Mouse (Mus musculus) splenic B cell, adult 2 months (primary cell): ENCODE measurements around the gene Atp2c1.

ENCODE experiments used
- DNase-seq: peaks from one replicate; pipeline ENCODE4 v3.0.0-alpha.2; 2011; ENCODE audit warnings: low read depth, low spot score
- H3K27me3 ChIP-seq: 2 replicates; pipeline ENCODE4 v1.6.1; 2012; ENCODE audit warnings: mild to moderate bottlenecking, low read length, moderate library complexity, mixed read lengths; ENCODE audit not compliant: control insufficient read depth, poor library complexity, insufficient read depth, severe bottlenecking
- H3K36me3 ChIP-seq: 2 replicates; pipeline ENCODE4 v1.6.1; 2012; ENCODE audit warnings: mild to moderate bottlenecking, low read length, moderate library complexity, mixed read lengths; ENCODE audit not compliant: control insufficient read depth, poor library complexity, insufficient read depth, severe bottlenecking

The Atp2c1 gene

GRCm38 (mm10) chr9:105527219-105527618 lies at the start of gene Atp2c1:
Atp2c1 (minus strand) TSS chr9:105527319.
- Histone ChIP-seq H3K36me3 (no peaks in the 10 kb centered on the region), H3K27me3 (no peaks in the 10 kb centered on the region)
- DNase-seq = no peak

GRCm38 (mm10) chr9:105557452-105557851 lies 30.3 kb upstream of the Atp2c1 start:
- no peaks in the 10 kb centered on the region for H3K36me3 ChIP-seq
- no peaks in the 10 kb centered on the region for H3K27me3 ChIP-seq
- DNase-seq = no peak

DNA sequence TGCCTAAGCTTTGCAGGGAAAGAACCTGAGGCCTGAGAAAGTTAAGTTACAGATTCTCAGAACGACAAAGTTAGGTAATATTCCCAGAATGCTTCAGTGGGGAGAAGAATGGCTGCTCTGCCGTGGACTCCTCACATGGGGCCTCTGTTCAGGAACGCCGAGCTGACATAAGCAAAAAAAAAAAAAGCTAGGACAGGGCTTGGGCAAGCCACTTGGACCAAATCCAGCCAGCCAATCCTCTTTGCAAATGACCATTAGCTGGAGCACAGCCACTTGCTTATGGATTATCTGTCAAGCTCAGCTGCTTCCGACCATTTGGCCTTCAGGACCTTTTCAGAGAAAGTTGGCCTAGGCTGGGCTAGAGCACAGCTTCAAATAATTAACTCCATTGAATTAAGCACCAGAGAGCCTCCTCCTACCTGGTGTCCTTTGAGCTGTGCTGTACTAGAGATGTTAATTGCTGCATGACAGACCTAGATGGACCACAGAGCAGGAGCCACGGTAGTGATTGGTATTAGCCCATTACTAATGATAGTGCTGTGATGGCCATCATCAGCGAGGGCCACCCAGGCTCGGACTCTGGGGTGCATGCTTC lies 29.1 kb upstream of the Atp2c1 start:
- Histone ChIP-seq H3K36me3 (no peaks in the 10 kb centered on the region), H3K27me3 (no peaks in the 10 kb centered on the region)
- DNase-seq = no peak

GRCm38 (mm10) chr9:105554439-105554807 lies 27.3 kb upstream of the Atp2c1 start:
- DNase-seq = no peak
- Histone ChIP-seq H3K36me3 (no peaks in the 10 kb centered on the region), H3K27me3 (no peaks in the 10 kb centered on the region)

GRCm38 (mm10) chr9:105553629-105554438 lies 26.7 kb upstream of the Atp2c1 start:
- Histone ChIP-seq H3K36me3 (no peaks in the 10 kb centered on the region), H3K27me3 (no peaks in the 10 kb centered on the region)
- DNase-seq = no peak

DNA sequence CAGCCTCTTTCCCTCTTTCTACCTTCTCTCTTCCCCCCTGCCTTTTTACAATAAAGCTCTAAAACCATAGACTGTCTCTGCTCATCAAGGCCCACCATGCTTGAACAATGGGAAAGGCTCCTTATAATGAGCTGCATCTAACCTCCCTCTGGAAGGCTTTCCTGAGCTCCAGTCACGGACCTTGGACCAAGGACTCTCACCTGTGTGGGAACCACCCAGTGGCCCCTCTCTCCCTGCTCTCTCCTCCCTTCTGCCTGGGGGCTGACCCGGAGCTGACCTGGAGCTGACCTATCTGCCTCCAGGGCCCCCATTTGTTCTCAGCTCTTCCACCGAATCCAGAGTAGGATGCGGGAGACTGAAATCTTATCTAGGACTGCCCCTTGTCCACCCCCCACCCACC lies 24.3 kb upstream of the Atp2c1 start:
- DNase-seq = no peak
- no peaks in the 10 kb centered on the region for H3K27me3 ChIP-seq
- H3K36me3 ChIP-seq = no peaks in the 10 kb centered on the region

- no peaks in the 10 kb centered on the region for H3K36me3 ChIP-seq
- no peaks in the 10 kb centered on the region for H3K27me3 ChIP-seq
- no peak for DNase-seq
Observed at GRCm38 (mm10) chr9:105549096-105549495, 22.0 kb upstream of the Atp2c1 start.

GRCm38 (mm10) chr9:105544013-105544750 lies 17.1 kb upstream of the Atp2c1 start:
- H3K36me3 ChIP-seq = no peaks in the 10 kb centered on the region
- DNase-seq = no peak
- no peaks in the 10 kb centered on the region for H3K27me3 ChIP-seq

DNA sequence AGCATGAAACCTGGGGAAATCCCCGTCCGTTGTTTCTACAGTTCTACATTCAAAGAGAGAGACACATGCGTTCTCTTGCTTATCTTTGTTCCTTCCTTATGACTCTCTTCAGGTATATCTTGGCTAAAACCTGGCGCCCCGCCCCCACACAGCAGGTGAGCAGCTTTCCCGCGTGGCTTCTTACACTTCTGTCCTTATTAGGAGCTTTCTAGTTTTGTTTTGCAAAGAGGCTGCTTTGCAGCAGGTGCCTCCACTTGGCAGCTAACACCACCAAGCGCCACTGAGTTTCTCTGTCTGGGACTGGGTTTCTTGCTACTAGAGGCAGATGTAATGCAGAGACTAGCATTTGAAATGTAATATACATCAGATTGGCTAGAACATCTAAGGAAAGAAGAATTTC lies 10.4 kb upstream of the Atp2c1 start:
- DNase-seq = no peak
- no peaks in the 10 kb centered on the region for H3K36me3 ChIP-seq
- no peaks in the 10 kb centered on the region for H3K27me3 ChIP-seq

DNA sequence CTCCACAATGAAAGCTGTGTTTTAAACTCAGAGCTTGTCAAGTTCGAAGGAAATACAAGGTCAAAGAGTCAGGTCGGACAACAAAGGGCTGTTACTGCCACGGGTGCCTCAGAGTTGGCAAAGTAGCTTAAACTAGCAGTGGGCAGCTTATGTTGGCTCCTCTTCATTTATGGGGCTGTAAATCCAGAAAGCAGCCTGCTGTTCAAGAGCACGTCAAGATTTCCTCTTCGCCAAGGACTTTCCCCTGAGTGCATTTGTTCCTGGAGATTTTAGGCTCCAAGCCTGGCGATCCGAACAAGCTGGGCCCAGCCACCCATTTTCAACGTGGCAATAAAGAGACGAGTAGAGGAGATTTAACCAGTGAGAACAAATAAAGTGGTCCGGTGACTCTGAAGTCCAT lies 9.8 kb upstream of the Atp2c1 start:
- no peak for DNase-seq
- Histone ChIP-seq H3K27me3 (no peaks in the 10 kb centered on the region), H3K36me3 (no peaks in the 10 kb centered on the region)

DNA sequence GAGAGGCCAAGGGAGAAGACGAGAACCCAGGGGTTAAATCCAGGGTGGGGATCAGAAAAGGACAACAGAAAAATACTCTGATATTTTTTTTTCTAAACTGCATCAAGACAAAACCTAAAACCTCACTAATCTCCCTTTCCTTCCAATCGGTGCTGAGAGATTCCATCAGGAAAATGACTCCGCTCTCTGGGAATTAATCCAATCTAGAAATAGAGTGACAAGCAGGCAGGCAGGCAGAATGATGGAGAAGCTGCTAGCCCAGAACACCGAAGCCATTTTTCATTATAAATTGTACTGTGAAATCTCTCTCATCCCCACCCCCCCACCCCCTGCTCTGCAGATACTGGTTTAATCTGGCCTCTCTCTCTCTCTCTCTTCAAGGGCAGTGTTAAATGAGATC lies 1.8 kb downstream of the Atp2c1 start:
- H3K27me3 ChIP-seq = no peaks in the 10 kb centered on the region
- H3K36me3 ChIP-seq = no peaks in the 10 kb centered on the region
- DNase-seq = no peak

DNA sequence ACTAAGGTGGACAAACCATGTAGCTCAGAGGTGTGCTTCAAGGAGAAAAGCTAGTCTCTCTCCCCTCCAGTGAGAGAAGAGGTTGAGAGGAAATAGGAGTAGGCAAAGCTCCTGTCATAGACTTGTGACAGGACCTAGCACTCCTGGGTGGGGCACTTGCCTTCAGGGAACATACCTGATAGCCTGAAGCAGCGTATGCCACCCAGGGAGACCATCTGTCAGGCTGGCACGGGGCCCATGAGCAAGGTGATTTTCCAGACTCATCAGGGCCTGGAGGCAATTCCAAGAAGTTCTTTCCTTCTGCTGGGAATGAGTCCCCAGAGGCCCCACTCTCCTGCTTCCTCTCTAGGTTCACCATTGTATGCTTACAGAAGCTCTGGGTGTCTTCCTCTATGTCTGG lies 4.1 kb downstream of the Atp2c1 start:
- Histone ChIP-seq H3K36me3 (no peaks in the 10 kb centered on the region), H3K27me3 (no peaks in the 10 kb centered on the region)
- no peak for DNase-seq

GRCm38 (mm10) chr9:105522063-105522462 lies 5.1 kb downstream of the Atp2c1 start:
- no peaks in the 10 kb centered on the region for H3K27me3 ChIP-seq
- DNase-seq = no peak

GRCm38 (mm10) chr9:105520776-105521552 lies 6.2 kb downstream of the Atp2c1 start:
- no peaks in the 10 kb centered on the region for H3K36me3 ChIP-seq
- peak; percentile 9 for DNase-seq
- no peaks in the 10 kb centered on the region for H3K27me3 ChIP-seq

More at GRCm38 (mm10) chr9:105522063-105522462, 5.1 kb downstream of the Atp2c1 start:
- no peaks in the 10 kb centered on the region for H3K36me3 ChIP-seq
